Mouse (Mus musculus): Measurements from ENCODE around the gene Prkx.

DNA sequence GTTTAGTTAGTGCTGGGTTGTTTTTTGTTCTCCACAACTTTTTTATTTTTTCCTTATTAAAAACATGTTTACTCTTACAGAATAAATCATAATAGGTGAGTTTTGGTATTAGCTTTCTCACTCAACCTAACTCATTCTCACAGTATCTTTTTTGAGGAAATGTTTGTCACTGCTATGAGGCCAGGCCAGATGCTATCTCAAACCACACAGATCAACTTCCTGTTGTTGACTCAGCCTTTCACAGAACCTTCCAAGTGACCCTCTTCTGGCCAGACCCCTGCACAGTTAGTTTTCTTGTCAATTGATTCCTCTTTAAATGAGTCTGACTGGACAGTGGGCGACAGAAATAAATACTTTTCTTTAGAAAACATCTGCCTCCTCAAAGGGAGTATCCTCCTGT, 5.5 kb upstream of the Prkx start:
- no peak for TF ChIP-seq CTCF (IDR thresholded peaks at IDR 0.05; ENCODE audit: control insufficient read depth, insufficient read depth, insufficient replicate concordance, low read depth, low read length)
- no peak for TF ChIP-seq POLR2A (IDR thresholded peaks at IDR 0.05; ENCODE audit: control insufficient read depth, low read depth, low read length)
